Mouse (Mus musculus) brain, adult 2 months (tissue): ENCODE results near the gene Nelfb.

ENCODE experiments used
- DNase-seq: peaks from one replicate; pipeline ENCODE4 v3.0.0; 2011; ENCODE audit warnings: low read depth, low spot score

Gene Nelfb

DNA sequence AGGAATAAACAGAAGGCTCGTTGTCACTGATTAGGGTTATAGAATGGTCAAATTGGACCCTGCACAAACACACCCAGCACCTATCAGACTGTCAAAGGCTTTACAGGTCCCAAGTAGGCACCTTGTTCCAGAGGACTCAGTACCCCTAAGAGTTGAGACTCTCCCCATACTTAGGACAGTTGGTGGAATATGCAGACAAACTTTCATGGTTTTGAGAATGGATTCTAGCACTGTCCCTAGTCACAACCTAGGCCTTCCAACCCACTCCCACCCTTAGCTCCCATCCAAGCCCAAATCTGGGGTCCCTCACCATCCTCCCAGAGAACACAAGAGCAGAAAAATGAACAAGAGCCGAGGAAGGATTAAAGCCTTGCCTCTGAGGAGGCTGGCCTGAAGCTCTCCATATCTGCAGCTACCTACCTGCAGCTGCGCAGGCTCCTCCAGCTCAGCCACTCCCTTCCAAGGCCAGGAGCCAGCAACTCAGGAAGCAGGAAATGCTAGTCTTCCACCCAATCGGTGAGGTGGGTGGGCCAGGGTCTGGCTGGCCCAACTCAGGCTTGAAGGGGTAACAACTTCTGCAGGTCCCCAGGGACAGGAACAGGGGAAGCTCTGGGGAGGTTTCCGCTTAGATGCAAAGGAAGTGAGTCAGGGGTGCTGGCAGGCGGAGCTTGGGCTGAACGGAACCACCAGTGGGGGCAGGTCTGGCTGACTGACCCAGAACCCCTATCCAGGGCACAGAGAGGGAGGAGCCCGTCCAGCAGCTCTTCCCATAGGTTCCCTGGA is 14.9 kb downstream of the Nelfb start, which contains the start of gene Tor4a:
Gene Tor4a (minus strand): TSS at position 715 of the 783 bp plus-strand sequence.
- DNase-seq, result no peak

DNA sequence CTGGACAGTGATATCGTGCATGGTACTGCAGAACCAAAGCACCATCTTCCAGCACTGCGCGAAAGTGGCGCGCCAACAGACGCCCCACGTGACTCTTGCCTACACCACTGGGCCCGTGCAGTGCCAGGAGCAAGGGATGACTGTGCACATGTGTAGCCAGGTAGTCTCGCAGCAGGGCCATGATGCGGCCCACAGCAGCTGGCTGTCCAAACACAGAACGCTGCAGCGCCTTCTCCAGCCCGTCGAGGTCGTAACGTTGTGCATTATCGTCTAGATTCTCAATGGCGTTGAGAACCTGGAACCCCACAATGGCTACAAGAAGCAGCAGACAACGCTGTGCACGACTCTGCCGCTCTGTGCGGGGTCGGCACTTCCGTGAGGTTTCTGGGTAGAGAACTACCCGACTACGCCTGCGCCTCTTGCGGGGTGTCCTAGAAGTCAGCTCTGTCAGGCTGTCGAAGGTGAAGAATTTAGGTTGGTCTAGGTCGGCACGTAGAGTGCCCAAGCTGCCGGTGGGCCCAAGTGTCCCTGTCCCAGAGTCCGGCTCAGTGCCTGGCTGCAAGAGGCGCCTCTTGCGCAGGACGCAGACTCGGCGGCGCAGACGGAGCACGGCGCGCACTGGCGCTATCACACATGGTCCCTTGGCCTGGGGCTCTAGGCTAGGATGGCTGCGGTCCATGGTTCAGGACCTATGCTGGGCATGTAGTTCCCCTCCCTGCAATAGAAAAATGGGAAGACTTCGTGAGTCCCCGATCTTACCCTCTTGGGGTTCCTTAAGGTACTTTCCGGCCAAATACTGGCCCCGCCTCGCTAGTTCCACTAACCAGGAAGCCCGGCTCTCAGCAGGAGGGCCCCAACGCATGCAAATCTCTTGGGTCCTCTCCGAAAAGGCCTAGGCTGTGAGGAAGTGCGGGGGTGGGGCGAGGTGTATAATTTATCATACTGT is 15.8 kb downstream of the Nelfb start:
- no peak for DNase-seq

DNA sequence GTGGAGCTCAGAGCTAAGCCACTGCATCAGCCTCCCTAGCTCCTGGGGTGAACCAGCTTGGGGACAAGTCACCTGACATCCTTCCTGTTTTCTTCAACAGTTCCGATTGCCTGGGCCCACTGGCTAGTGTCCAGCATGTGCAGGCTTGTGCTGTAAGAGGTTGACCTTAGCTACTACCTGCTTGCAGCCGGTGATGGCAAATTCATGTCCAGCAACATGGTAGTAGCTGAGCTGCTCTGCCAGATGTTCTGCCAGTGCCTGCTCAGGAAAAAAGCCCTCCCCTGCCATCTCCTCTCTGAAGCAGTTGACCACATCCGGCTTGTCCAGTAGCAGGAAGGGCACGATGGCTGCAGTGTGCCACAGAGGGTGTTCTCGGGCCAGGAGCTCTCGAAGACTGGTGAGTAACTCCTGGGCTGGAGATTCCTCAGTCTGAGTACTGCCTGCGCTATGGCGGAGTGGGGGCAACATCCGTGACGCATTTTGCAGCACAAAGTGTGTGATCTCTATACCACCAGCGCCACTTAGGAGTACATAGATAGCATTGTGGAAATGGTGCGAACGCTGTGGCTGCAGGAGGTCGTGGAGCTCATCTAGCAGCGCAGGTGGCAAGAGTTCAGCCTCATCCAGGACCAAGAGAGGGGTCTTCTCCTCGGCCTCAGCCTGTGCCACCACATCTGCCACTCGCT is 16.7 kb downstream of the Nelfb start:
- DNase-seq, result no peak

DNA sequence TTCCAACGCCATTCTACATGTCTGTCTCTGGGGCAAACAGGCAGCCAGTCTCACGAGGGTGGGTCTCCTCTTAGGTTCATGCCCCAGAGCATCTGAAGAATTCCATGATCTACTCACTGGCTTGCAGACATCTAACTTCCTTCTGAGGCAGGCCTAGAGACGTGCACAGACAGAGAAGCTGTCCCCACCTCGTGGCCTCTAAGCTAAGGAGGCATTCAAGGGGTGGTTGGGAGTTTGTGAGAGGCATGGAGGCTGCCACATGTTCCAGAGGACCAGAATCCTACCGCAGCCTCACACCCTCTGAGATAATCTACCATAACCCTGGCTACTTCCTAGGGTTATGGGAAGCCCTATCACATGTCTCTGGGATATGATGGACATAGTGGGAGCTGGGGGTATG is 17.3 kb downstream of the Nelfb start:
- no peak for DNase-seq

DNA sequence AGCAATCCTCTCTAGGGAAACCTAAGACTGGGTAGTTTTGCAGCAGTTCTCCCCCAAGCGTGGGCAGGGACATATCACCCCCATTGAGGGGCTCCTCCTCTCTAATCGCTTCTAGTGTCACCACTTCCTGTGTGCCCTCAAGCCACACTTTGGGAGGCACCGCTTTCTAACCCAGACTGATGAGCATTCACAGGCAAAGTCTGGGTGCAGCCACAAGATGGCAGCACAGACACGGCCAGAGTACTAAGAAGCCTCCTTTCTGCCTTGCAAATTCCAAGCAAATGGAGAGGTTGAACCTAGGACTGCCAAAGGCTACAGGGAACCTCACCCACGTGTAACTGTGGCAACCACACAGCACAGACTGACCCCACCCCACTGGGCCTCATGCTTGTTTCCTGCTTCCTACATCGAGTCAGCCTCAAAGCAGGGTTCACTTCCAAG is 17.9 kb downstream of the Nelfb start:
- peak; percentile 93 for DNase-seq

DNA sequence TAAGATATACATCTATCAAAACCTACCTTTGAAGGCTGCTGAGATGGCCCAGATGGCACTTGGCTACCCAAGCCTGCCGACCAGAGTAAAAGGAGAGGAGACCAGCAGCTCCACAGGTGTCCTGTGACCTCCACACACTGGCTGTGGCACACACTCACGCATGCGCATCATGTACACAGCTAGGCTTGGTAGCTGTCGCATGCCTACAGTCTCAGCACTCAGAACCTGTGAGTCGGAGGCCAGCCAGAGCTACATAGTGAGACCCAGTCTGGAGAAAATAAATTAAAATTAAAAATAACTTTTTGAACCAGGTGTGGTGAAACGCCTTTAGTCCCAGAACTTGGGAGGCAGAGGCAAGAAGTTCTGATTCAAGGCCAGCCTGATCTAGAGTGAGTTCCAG is 23.4 kb downstream of the Nelfb start:
- DNase-seq, result no peak

DNA sequence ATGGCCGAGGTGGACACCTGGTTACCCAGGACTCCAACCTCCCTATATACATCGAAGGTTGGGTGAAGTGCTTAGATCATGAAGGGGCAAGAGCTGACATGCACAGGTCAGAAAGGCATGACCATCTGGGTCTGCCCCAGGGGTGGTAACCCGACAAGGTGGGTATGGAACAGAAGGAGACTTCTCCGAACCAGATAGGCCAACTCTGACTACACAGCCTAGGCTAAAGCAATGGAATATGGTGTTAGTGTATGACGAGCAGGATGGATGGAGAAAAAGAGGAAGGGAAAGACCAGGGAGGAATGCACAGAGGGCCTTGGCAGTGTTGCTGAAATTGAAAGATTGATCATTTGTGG is 24.7 kb downstream of the Nelfb start:
- no peak for DNase-seq

DNA sequence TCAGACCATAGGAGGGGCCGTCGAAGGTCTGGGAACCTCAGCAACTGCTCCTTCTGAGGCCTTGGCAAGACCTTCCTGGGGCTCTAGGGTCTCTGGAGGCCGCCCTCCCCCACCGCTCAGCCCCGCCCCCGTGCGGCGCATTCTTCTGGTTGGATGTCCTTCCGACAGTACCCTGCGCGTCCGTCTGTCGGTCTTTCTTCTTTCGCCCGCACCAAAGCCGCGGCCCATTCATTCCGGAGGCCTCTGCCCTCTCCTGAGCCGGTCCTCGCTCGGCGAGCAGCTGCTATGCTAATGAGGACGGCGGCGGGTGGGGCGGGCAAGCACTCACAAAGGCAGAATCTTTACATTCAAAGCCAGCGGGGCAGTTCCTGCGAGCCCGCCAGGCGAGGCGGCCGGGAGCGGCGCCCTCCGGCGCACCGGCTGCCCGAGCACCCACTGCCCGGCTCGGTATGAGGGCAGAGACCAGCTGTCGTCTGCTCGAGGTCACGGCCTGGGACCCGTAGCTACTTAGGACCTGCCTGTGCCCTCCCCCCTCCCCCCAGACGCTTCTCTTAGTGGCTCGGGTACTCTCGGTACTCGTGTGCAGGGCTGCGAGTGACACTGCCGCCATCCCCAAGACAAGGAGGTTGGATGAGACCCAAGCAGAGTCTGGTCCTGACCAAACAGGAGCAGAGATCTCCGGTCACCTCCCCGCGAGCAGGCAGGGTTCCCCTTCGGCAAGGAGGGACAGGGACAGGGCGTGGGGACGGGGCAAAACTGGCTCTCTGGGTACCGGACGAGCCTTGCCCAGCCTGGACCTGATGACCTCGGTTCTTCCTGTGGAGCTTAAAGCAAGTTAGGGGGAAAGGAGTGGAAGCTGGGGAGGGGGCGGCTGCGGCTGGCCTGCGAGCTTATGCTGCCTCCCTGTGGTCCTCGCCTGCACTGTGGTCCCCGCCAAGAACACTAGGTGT is 25.4 kb downstream of the Nelfb start:
- peak; percentile 16 for DNase-seq

DNA sequence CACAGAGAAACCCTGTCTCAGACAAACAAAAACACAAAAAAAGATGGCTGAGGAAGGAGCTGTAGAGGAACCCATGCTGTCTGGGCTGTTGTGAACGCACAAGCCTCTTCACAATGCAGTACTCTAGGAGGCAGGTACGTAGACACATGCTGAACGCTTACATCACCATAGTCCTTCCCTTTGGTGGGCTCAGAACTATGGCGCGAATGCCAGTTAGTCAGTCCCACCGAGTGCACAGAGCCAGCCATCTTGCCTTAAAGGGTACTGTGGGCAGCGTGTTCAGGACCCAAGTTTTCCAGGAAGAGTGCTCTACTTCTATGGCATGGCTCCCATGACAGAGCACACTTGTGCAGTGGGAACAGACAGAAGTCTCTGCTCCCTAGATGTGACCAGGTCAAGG is 26.8 kb downstream of the Nelfb start:
- no peak for DNase-seq

DNA sequence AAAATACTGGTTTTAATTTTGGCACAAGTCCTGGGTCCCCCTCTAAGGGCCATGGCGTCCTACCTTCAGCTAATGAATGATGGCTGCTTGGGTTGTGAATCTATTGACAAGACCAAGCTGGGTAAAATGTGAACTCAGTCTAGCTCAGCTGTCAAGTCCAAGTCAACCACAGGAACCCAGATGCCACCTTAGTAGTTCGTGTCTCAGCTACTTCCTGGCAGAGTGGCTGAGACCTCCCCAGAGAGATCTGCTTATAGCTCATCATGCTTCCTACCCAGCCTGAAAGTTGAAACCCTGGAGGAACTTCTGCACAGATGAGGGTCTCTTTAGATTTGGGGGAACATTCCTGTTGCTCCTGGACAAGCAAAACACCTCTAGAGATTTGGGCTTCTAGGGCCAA is 28.0 kb downstream of the Nelfb start:
- no peak for DNase-seq

DNA sequence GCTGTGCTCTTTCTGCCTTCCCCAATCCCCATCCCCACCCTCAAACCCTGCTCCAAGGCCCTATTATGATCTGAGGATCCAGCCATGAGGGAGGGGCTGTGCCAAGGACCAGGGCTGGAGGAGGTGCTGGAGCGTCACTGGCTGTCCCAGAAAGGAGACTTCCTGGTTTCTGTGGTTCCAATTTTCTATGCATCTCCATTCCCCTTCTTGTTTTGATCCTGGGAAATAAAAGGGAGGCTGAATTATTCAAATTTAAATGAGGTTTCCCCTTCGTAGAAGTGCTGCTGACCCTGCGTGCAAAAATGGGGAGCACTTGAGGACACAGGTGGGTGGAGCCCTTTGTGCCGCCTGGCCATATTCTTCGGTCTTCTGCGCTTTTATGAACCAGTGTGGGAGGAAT is 28.6 kb downstream of the Nelfb start:
- DNase-seq, result peak; percentile 15

DNA sequence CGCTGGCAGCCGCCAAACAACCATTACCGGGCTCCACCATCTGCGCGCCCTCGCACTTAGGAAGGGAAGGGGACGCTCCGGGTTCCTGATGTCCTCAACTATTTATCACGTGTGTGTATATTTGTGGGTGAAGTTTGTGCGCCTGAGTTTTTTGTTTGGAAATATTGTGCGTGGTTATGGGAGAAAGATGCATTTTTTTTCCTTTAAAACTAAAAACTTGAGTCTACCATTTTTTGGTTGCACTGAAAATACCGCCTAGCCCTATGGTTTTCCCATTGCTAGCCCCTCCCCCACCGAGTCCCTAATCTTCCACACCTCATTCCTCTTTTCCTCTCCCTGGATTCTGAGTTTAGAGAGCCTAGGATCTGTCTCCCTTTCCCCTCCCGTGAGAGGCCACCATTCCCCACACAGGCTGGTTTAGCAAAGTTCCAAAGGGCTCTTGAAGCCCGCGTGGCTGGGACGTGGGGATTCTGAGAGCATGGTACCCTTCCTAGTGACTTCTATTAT is 29.3 kb downstream of the Nelfb start:
- no peak for DNase-seq

DNA sequence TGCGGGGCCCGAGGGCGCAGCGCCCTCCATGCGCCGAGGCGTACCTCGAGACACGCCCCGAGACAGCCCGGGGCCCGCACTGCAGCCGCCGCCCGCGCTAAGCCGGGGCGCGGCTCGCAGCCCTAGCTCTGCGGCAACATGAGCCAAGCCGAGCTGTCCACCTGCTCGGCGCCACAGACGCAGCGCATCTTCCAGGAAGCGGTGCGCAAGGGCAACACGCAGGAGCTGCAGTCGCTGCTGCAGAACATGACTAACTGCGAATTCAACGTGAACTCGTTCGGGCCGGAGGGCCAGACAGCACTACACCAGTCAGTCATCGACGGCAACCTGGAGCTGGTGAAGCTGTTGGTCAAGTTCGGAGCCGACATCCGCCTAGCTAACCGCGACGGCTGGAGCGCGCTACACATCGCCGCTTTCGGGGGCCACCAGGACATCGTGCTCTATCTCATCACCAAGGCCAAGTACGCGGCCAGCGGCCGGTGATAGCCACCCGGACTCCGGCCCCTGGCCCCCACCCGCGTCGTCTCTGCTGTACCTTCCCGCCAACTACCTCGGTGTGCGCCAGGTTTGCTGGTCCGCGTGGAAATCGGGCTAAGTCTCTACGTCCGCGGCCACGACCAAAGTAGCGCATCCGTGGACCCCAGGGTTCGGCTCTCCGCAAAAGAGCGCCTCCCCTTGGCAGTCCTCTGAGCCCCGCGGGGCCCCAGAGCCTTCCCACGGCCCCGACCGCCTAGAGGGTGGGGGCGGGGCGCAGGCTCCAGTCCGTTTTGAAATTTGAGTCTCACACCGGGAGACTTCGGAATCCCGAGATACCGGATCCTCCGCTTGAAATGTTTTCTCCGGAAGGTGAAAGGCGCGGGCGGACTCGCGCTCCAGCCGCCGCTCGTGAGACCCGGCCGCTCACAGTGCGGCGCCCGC is 30.1 kb downstream of the Nelfb start:
- DNase-seq, result peak; percentile 56

DNA sequence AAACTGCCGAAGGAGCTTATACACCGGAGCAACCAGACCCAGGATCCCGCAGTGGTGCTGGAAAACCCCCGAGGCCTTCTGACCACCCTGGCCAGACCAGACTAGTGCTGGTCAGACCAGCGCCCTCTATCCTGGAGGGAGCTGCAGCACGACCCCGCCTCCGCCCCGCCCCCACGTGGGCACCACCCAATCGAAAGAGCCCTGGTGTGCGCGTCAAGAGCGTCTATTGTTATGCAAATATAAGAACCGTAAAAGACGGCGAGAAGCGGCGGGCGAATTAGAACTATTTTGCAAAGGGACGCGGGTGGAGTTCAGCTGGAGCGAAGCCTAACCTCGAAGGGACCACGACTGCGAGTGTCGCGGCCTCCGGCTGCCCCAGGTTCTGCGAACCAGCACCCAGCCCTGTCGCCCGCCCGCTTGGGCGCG is 30.8 kb downstream of the Nelfb start, which contains the start of gene Nrarp:
Gene Nrarp (plus strand): TSS at position 281 of the 426 bp plus-strand sequence.
- peak; percentile 94 for DNase-seq

DNA sequence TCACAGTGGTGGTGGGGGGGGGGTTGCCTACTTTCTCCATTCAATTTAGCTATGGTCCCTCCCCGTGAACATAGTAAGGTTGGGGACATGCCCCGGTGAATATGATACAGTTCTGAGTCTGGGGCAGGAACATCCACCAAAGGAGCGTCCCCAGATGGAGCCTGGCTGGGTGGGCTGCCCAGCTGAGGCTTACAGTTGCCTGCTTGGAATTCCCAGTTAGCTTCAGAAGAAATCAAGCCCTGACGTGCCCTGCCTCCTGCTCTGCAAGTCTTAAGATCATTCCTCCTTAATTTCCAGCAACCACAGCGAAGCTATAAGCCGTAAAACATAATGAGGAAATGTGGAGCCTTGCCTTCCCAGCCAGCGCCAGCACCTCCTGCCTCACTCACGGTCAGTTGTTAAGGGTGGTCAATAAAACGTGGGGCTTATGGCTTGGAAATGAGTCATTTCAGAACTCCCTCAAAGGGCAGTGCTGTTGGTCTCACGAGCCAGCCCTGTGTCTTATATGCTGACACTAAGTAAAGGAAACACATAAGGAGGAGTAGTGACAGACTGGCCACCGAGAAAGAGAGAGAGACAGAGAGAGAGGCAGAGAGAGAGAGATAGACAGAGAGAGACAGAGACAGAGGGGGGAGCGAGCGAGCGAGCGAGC is 31.6 kb downstream of the Nelfb start:
- no peak for DNase-seq

DNA sequence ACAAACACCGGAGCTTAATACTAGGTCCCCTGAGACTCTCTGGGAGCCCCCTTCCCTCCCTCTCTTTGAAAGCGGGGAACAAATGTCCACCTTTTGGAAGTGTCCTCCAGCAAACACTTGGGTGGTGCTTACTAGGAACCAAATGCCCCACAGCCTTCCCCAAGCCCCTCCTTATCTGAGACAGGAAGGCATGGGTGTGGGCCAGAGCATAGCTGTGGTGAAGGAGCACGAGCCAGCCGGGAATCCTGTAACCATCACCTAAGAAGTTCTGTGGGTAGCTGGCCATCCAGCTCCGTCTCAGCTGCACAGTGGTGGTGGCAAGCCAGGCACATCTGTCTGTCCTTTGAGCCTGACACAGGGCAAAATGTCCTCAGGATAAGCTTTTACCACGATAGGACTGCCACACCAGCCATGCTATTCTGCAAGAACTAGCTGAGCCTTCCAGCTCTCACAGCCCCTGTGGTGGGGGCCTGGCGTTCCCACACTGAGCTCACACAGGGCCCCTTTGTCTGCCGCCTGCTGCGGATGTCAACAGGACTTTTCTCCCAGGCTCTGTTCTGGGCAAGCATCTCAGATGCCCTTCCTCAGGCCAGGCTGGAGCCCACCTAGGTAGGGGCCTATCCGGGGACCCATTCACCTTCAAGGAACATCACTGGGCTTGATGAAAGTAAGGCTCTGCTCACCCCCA is 32.9 kb downstream of the Nelfb start:
- DNase-seq, result peak; percentile 73

DNA sequence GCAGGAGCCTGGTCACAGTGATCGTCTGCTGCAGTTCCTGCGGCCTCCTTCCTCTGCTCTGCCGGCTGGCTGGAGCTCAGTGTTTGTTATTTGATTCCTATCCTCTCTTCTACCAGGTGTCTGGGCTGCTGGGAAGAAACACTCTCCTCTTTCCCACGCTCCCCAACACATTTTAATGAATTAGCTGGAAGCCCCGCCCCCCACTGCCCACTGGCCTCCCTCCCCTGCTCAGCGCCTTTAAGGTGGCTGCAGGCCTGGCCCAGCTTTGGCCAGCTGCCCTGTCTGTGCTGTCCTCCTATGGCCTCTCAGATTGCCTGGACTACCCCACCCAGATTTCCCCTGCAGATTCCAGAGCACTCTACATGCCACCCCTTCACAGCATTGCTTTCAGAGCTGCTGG is 33.6 kb downstream of the Nelfb start:
- peak; percentile 56 for DNase-seq

DNA sequence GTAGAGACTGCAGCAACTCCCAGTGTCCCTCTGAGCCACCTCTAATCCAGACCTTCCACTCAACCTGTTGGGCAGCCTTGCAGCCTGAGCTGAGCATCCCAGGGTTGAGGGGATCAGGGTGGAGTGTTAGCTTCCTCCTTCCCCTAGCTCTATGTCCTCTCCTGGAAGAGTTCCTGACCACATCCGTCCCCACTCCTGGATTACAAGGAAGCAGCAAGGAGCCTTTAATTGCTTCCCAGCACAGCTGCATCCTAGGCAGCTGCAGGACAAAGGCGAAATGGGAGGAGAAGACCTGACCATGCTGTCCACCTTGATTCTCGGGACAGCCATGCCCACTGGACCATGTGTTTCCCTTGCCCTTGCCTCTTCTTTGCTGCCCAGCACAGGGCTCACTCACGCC is 34.2 kb downstream of the Nelfb start:
- DNase-seq, result no peak
